Mouse (Mus musculus) ES-Bruce4 (cell line): Measurements from ENCODE around the gene Ubp1.

ENCODE experiments used
- CTCF ChIP-seq: IDR thresholded peaks from one replicate; pipeline ENCODE4 v1.8.1; 2011; ENCODE audit warnings: low read depth, low read length
- POLR2A ChIP-seq: IDR thresholded peaks from one replicate; pipeline ENCODE4 v1.8.1; 2011; ENCODE audit warnings: low read length; ENCODE audit not compliant: insufficient read depth

- no peak for TF ChIP-seq CTCF
- TF ChIP-seq POLR2A: no peak
These were observed 78.8 kb downstream of the Ubp1 start for GRCm38 (mm10) chr9:114009526-114009925.
